Mouse (Mus musculus): Measurements from ENCODE around the gene Prkg1.

Prkg1 gene

GRCm38 (mm10) chr19:30843052-30843564 is 921.7 kb downstream of the Prkg1 start:
- no peak for DNase-seq (ENCODE audit: low spot score)

- no peak for DNase-seq (ENCODE audit: low spot score)
Measured at GRCm38 (mm10) chr19:30842640-30843039, 922.2 kb downstream of the Prkg1 start.

DNA sequence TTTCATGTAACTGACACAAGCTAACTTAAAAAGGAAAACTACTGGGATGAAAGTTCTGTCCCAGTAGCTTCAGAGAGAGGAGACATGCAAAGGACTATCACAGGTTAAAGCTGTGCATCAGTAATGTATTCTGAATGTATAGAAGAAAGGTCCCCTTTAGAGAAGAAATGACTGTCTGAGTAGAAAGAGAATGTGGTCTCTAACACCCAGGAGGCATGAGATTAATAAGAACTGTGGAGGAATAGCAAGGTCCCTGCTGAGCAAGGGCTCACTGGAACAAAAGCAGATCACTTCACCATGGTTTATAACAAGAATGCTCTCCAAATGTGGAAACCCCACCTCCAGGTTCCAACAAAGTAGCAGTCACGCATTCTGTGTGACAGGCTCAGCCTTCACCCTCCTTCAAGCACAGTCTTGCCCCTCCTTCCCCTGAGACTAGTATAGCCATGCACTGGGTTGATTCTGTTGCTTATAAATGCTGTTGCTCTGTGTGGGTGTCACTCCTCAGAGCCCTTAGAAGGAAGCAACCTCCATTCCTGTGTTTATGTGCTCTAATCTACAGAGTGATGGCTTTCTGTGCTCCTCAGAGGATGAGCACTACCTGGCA is 931.7 kb downstream of the Prkg1 start:
- DNase-seq (ENCODE audit: low spot score): no peak

GRCm38 (mm10) chr19:30829231-30829775 is 935.5 kb downstream of the Prkg1 start:
- no peak for DNase-seq (ENCODE audit: low spot score)

DNA sequence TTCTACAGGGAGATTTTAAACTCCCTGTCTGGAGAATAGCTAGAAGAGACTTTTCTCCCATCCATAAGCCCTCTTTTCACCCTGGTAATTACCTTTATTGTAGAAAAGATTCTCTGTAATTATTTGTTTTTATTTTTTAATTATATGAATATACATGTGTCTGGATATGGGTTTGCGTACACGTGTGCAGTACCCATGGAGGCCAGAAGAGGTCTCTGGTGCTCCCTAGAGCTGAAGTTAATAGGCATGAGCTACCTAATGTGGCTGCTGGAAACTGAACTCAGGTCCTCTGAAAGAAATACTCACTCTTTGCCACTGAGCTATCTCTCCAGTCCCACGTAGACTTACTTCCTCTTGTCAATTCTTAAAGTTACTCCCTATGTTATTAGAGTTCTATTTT is 937.0 kb downstream of the Prkg1 start:
- DNase-seq (ENCODE audit: low spot score): no peak

GRCm38 (mm10) chr19:30826106-30826505 is 938.7 kb downstream of the Prkg1 start:
- no peak for DNase-seq (ENCODE audit: low spot score)

DNA sequence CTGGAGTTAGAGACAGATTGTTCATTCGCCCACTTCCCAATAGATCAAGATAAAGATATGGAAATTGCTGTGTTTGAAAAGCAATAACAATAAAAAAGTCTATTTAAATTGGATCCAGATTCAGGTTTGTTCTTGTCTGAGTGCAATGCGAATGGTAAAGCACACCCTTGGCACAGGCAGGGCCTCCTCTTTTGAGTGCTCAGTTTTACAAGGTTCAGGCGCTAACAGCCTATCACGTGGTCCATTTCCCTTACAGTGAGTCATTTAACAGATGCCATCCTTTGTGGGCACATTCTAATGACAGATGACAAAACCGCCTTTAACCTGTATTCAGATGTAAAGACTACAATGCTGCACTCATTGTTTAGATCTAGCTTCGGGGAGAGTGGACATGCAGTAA is 949.2 kb downstream of the Prkg1 start:
- no peak for DNase-seq (ENCODE audit: low spot score)

DNA sequence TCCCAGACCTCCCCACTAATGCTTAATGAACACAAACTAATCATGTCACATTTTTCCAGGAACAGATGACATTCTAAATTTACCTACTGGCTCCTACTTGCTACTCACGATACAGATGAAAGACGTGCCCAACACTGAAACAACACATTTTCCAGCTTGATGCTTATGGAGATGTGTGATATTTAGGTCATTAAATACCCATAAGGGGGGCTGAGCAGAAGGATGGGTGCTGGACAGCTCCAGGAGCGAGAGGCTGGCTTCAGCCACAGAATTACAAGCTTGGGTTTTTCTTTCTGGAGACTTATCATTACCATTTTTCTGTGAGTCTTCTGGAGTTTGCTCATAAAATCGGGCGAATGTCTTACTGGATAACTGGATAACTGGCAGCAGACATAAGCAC is 958.6 kb downstream of the Prkg1 start:
- no peak for DNase-seq (ENCODE audit: low spot score)

- DNase-seq (ENCODE audit: low spot score): no peak
Measured at GRCm38 (mm10) chr19:30780803-30781202, 984.0 kb downstream of the Prkg1 start.

- no peak for DNase-seq (ENCODE audit: low spot score)
Measured at GRCm38 (mm10) chr19:30768316-30768715, 996.5 kb downstream of the Prkg1 start.

DNA sequence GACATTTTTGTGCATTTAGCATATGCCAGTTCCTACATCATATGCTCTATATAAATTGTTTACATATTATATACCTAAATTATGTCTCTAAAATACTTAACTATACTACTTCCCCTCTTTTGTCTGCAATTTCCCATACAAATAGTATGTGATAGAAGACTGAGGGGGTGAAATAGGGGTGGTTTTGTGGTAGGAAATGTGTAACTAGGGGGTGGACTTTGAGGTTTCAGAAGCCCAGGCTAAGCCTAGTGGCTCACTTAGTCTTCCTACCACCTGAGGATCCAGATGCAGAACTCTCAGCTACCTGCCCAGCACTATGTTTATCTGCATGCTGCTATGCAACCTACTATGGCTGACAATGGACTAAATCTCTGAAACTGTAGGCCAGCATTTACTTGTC is 1020.4 kb downstream of the Prkg1 start:
- DNase-seq (ENCODE audit: low spot score): no peak

GRCm38 (mm10) chr19:30699130-30699529 is 1065.7 kb downstream of the Prkg1 start:
- DNase-seq (ENCODE audit: low spot score): no peak

DNA sequence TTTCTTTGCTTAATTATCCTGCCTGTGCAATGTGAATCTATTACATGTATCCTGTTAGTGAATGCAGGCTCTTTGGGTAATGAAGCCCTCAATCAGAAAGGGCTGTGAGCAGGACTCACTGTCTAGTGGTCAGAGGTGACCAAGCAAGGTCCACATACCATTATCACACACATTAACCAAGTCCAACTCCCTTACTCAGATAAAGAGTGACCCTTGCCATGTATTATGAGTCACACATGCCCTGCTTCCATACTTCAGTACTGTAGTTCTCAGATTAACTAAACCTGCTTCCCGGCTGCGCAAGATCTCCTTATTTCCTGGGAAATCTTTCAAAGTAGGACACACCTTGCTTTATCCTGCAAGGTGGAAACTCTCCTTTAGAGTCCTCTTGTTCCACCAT is 1073.6 kb downstream of the Prkg1 start:
- no peak for DNase-seq (ENCODE audit: low spot score)

DNA sequence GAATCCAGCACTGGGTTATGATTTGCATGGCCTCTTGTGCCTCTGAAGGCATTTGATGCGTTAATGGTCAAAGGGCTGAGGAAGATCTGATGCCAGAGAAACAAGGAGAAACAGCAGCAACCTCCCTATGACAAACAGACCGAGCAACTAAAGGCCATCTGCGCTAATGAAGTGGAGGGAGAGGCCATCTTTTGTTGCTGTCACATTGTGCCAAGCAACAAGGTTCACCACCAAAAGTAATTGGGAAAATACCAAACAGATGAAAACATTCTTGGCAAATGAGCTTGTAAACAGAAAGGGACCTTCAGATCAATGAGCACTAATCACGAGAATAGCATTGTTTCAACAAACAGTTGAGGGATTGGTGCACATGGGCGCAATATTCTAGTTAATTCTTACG is 1074.1 kb downstream of the Prkg1 start:
- DNase-seq (ENCODE audit: low spot score): no peak

GRCm38 (mm10) chr19:30687942-30688341 is 1076.9 kb downstream of the Prkg1 start:
- no peak for DNase-seq (ENCODE audit: low spot score)

DNA sequence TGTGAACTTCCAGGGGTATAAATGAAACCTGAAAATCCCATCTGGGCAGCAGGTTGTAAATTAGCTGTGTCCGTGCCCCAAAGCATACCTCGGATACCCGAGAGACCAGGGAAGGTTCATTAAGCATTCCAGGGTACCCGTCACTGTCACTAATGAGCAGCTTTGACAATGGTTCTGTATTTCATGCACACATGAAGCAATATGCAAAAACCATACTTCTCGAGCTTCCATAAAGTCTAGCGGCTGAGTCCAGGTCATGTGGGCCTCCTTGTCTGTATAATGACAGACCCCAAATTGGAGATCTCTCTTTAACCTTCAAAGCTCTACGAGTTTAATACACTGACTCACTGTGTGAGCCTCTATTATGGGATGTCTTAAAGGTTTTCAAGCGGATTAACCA is 1088.5 kb downstream of the Prkg1 start:
- no peak for DNase-seq (ENCODE audit: low spot score)

DNA sequence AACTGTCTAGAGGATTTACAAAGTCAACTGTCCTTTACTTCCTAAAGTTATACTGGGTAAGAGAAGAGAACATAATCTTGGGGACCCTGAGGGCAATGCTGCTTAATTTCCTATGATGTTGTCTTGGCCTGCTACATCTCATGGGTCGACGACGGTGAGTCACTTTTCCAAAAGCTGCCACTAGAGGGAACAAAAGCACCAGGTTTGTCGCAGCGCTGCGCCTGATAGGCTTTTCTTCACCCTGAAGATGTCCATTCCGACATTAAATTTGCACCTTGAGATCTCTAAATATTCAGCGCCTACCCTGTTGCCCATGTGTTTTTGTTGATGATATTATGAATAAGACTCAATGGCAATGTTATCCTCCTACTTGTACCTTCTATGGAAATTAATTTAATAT is 1100.6 kb downstream of the Prkg1 start:
- no peak for DNase-seq (ENCODE audit: low spot score)

DNA sequence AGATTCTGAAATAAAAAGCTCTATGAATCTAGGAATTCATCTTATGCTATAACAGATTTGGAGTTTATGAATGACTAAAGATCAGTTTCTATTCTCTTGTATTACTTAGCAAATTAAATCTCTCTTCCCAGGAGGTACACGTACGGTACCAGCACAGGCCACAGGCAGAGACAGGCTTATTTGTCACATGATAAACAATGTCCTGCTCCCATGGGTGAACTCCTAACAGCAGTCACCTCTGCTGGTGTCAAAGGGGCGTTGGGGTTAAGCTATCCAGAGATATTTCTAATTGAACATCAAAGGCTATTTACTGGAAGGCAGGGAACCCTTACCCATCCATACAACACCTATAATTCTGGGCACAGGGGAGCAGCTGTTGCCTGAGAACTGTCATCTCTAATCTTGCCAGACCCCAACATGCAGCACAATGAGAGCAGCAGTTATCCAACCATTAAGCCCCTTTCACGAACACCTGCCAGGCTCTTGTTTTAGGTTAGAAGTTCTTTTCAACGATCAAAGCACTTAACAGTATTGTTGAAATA is 1122.1 kb downstream of the Prkg1 start:
- no peak for DNase-seq (ENCODE audit: low spot score)

GRCm38 (mm10) chr19:30637471-30637870 is 1127.4 kb downstream of the Prkg1 start:
- DNase-seq (ENCODE audit: low spot score): no peak

DNA sequence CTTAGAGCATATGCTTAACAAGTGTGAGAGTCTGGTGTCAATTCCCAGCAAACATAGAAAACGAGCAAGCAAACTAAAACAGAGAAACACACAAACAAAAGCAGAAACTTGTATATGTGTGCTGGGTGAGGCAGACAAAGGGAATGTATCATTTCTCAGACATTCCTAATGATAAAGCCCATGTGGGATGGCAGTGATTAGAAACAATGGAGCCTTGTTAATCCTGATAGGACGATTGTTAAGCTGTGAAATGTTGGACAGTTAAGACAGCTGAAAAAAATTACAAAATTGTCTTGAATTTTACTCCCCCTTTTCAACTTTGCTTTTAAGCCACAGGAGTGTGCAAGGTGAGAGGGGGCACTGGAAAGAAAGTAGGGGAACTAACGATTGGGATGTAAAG is 1133.8 kb downstream of the Prkg1 start:
- DNase-seq (ENCODE audit: low spot score): no peak

- DNase-seq (ENCODE audit: low spot score): no peak
Measured at GRCm38 (mm10) chr19:30626036-30626435, 1138.8 kb downstream of the Prkg1 start.

DNA sequence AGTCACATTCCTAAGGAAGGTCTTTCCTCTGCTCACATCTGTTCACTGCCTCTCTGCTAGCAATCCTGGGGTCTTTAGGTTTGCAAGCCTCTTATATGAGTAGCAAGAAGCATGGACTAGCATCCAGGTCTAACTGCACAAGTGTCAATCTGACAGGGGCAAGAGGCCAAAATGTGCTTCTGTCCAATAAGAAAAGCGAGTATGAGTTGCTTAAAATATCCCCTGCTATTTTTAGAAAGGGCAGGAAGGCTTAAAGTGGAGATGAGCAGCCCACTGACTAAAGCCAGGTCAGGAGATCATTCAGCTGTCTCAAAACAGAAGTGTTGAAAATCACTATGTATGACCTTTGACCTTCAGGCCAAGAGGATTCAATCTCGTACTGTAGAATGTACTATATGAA is 1139.4 kb downstream of the Prkg1 start:
- no peak for DNase-seq (ENCODE audit: low spot score)

- DNase-seq (ENCODE audit: low spot score): no peak
Measured at GRCm38 (mm10) chr19:30623620-30624019, 1141.2 kb downstream of the Prkg1 start.
